Mouse (Mus musculus) subcutaneous adipose tissue, adult 2 months (tissue): Measurements from ENCODE around the gene Olfr1484. TPM values are rescaled to one million over a fixed set of nuclear protein-coding genes. Genes with fewer than 3 reads are reported as not detected.

ENCODE experiments used
- polyA plus RNA-seq: library from polyadenylated mRNA; depleted of rRNA; stranded (reverse); fragments of >200 nt; gene quantifications from 2 replicates; pipeline ENCODE4 v1.2.3, GENCODE M21; 2012; ENCODE audit warnings: low replicate concordance; rRNA removed

Gene Olfr1484
- not detected in 2 replicates for polyA plus RNA-seq

GRCm38 (mm10) chr19:13583211-13583610, at the start of gene Olfr1484:
Olfr1484 (plus strand) TSS chr19:13583511.

GRCm38 (mm10) chr19:13617075-13617474, 33.8 kb downstream of the Olfr1484 start, which contains the start of gene Olfr1487:
Olfr1487 (plus strand) TSS chr19:13617375.

GRCm38 (mm10) chr19:13631321-13631720, 48.0 kb downstream of the Olfr1484 start, which contains the start of gene Olfr1489:
Olfr1489 (plus strand) TSS chr19:13631621.

Other genes with a start within 250 kb of the Olfr1484 start
- gene Olfr1466, start 244.6 kb upstream of the Olfr1484 start, polyA plus RNA-seq = not detected in 2 replicates
- gene Olfr1467, start 221.3 kb upstream of the Olfr1484 start, polyA plus RNA-seq = not detected in 2 replicates
- not detected in 2 replicates for gene Olfr1469, start 175.7 kb upstream of the Olfr1484 start, polyA plus RNA-seq
- gene Olfr1471, start 140.1 kb upstream of the Olfr1484 start, polyA plus RNA-seq = not detected in 2 replicates
- gene Olfr1472, start 127.4 kb upstream of the Olfr1484 start, polyA plus RNA-seq = not detected in 2 replicates
- not detected in 2 replicates for gene Olfr1474, start 113.9 kb upstream of the Olfr1484 start, polyA plus RNA-seq
- not detected in 2 replicates for gene Olfr1475, start 103.3 kb upstream of the Olfr1484 start, polyA plus RNA-seq
- gene Olfr1477, start 83.0 kb upstream of the Olfr1484 start, polyA plus RNA-seq = not detected in 2 replicates
- gene Olfr1480, start 55.6 kb upstream of the Olfr1484 start, polyA plus RNA-seq = not detected in 2 replicates
- gene Olfr1487, start 33.9 kb downstream of the Olfr1484 start, polyA plus RNA-seq = not detected in 2 replicates
- not detected in 2 replicates for gene Olfr1489, start 48.1 kb downstream of the Olfr1484 start, polyA plus RNA-seq
- gene Olfr1490, start 67.6 kb downstream of the Olfr1484 start, polyA plus RNA-seq = not detected in 2 replicates
- gene Olfr1491, start 113.8 kb downstream of the Olfr1484 start, polyA plus RNA-seq = not detected in 2 replicates
- not detected in 2 replicates for gene Olfr1493-ps1, start 139.8 kb downstream of the Olfr1484 start, polyA plus RNA-seq
- not detected in 2 replicates for gene Olfr1494, start 156.2 kb downstream of the Olfr1484 start, polyA plus RNA-seq
- gene Olfr1495, start 181.1 kb downstream of the Olfr1484 start, polyA plus RNA-seq = not detected in 2 replicates
- not detected in 2 replicates for gene Olfr1496, start 194.4 kb downstream of the Olfr1484 start, polyA plus RNA-seq
- gene Olfr1497, start 214.7 kb downstream of the Olfr1484 start, polyA plus RNA-seq = not detected in 2 replicates
- gene Olfr1499, start 235.9 kb downstream of the Olfr1484 start, polyA plus RNA-seq = not detected in 2 replicates
- gene Olfr1500, start 247.0 kb downstream of the Olfr1484 start, polyA plus RNA-seq = not detected in 2 replicates